Mouse (Mus musculus) liver, embryonic 11.5 days (tissue): ENCODE measurements around the gene Tmc3. TPM values are rescaled to one million over a fixed set of nuclear protein-coding genes. Genes with fewer than 3 reads are reported as not detected.

ENCODE experiments used
- ATAC-seq: fragments of 200-750 bp; cut with Nextera tagmentation; replicated peaks from 2 replicates; pipeline ENCODE4 v1.8.0; 2017; ENCODE audit warnings: moderate number of reproducible peaks, mild to moderate bottlenecking, moderate TSS enrichment, moderate library complexity; ENCODE audit not compliant: low FRiP score
- DNase-seq: peaks from one replicate; pipeline ENCODE4 v3.0.0-alpha.2; 2017; ENCODE audit warnings: low spot score
- H3K27ac ChIP-seq: fragments of 300-500 bp; sonication (generic); 2 replicates; pipeline ENCODE4 v1.5.1; 2014; ENCODE audit warnings: mild to moderate bottlenecking, low read depth, low read length, control low read depth
- H3K27me3 ChIP-seq: fragments of 300-500 bp; sonication (generic); replicated peaks from 2 replicates; pipeline ENCODE4 v1.6.1; 2014; ENCODE audit warnings: low read length, mixed read lengths; ENCODE audit not compliant: control insufficient read depth, insufficient read depth
- H3K36me3 ChIP-seq: fragments of 300-500 bp; sonication (generic); 2 replicates; pipeline ENCODE4 v1.6.1; 2014; ENCODE audit warnings: mild to moderate bottlenecking, low read length, moderate library complexity, mixed read lengths; ENCODE audit not compliant: control insufficient read depth, insufficient read depth
- H3K4me1 ChIP-seq: fragments of 300-500 bp; sonication (generic); replicated peaks from 2 replicates; pipeline ENCODE4 v1.6.1; 2014; ENCODE audit warnings: low read length, mixed read lengths; ENCODE audit not compliant: control insufficient read depth, insufficient read depth
- H3K4me2 ChIP-seq: fragments of 300-500 bp; sonication (generic); 2 replicates; pipeline ENCODE4 v1.6.1; 2014; ENCODE audit warnings: mild to moderate bottlenecking, control low read depth, moderate library complexity
- H3K4me3 ChIP-seq: fragments of 300-500 bp; sonication (generic); 2 replicates; pipeline ENCODE4 v1.5.1; 2014; ENCODE audit warnings: low read depth, low read length, control low read depth
- H3K9ac ChIP-seq: fragments of 300-500 bp; sonication (generic); 2 replicates; pipeline ENCODE4 v1.6.1; 2014; ENCODE audit warnings: low read depth, low read length, control low read depth
- H3K9me3 ChIP-seq: fragments of 300-500 bp; sonication (generic); 2 replicates; pipeline ENCODE4 v1.6.1; 2016; ENCODE audit warnings: low read length, inconsistent platforms, mixed read lengths; ENCODE audit not compliant: control insufficient read depth
- WGBS: fragments of 180-500 bp; shearing (Covaris S2); extraction: QIAGEN DNeasy Blood & Tissue Kit; methylation state at CpG from one replicate; pipeline ENCODE4 v1.1.7; 2014; 5-methylcytosine and 5-hydroxymethylcytosine counted together
- polyA plus RNA-seq: library from polyadenylated mRNA; unstranded; fragments of >200 nt; fragmentation: Nextera tagmentation; extraction: Ambion mirVana; gene quantifications from 2 replicates; pipeline ENCODE4 v1.2.1, GENCODE M21; 2014

The Tmc3 gene
- polyA plus RNA-seq, 1 experiment from 2014 or later = 0.47 TPM

DNA sequence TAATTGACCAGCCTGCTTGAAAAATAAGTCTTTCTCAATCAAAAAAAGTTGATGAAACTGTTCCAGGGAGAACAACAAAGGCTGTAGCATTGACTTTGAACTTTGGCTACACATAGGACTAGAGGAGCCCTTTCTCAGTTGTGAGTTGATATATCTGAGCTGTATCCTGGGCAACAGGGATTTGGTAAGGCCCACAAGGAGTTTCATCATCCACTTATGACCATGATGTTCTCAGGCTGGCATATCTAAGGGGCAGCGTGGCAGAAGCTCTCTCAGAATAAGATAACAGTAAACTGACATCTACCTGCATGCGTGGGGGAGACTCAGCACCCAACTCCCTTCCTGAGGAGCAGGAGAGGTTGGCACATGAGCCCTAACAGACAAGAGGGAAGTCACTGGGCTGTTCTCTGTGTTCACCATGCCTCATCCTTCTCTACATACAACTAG lies 68.9 kb downstream of the Tmc3 start:
- H3K4me3 ChIP-seq = no peak overlapping the region

DNA sequence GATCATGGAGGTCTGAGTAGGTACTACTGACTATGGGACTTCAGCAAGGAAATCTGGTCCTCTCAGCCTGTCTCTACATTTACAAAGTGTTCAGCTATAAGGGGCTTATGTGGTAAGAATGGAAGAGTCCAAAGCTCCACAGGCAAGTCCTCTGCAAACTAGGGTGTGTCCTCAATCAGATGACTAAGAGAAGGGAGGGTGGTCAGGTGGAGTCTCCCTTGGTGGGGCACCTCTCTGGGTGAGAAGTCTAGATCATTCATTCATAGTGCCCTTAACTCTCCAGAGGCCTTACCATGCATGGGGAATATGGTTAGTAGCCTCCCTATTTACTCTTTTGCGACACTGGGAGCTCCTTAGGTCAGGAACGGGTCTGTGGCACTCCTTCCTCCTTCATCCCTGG lies 69.5 kb downstream of the Tmc3 start:
- peak overlapping the region; percentile 2; the same call in 1 of the 2 replicates for H3K4me2 ChIP-seq
- no peak for DNase-seq
- no peak overlapping the region for H3K4me3 ChIP-seq
- H3K27ac ChIP-seq = no peak overlapping the region
- H3K4me1 ChIP-seq = no peaks in the 10 kb centered on the region
- no peaks in the 10 kb centered on the region for H3K9me3 ChIP-seq
- no peak for ATAC-seq
- no peak overlapping the region for H3K9ac ChIP-seq
- 78% methylated on average over 2 of the region's 2 CpGs for WGBS
- H3K36me3 ChIP-seq = no peaks in the 10 kb centered on the region
- H3K27me3 ChIP-seq = no peaks in the 10 kb centered on the region

More for the DNA sequence above, 68.9 kb downstream of the Tmc3 start:
- H3K36me3 ChIP-seq = no peaks in the 10 kb centered on the region
- H3K4me2 ChIP-seq = peak overlapping the region; percentile 2; the same call in 1 of the 2 replicates
- H3K27ac ChIP-seq = no peak overlapping the region
- ATAC-seq (no peak), DNase-seq (no peak)
- WGBS = 66% methylated on average over 2 of the region's 2 CpGs
- H3K9me3 ChIP-seq = no peaks in the 10 kb centered on the region
- H3K9ac ChIP-seq = no peak overlapping the region
- H3K4me1 ChIP-seq = no peaks in the 10 kb centered on the region
- no peaks in the 10 kb centered on the region for H3K27me3 ChIP-seq

DNA sequence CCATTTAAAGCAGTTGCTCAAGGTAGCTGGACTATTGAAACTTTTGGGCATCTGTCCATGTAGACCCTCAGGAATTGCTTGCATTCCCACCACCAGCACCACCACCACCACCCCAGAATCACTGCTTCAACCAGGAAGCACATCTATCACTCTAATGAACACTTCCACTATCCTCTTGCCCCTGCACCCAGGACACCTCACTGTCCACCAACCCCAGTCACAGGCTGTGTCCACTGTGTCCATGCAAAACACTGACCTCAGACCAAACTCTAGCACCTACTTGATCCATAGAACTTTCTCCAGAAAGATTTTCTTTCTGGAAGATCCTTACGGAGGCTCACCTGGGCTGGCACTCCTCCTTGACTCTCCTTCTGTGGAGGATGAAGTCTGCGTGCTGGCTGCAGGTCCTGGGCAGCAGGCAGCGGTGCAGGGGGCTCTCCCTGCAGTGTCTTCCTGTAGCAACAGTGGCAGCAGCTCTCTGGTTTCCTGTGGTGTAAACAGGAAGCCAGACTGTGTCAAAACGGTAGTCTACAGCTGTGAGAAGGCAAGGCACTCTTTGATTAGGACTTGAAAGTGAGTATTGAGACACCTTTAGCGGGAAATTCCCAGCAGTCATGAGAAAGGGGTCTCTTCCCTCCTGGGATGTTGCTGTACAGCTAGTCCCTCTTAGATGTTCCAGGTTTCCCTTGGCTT lies 70.4 kb downstream of the Tmc3 start:
- Histone ChIP-seq H3K4me2 (peak overlapping the region; percentile 35), H3K9ac (no peak overlapping the region), H3K27ac (no peak overlapping the region), H3K27me3 (no peaks in the 10 kb centered on the region), H3K4me3 (peak overlapping the region; percentile 29; the same call in 1 of the 2 replicates), H3K36me3 (no peaks in the 10 kb centered on the region), H3K4me1 (no peaks in the 10 kb centered on the region), H3K9me3 (no peaks in the 10 kb centered on the region)
- DNase-seq = no peak
- no peak; the same call in 1 of the 2 replicates for ATAC-seq
- WGBS = 36% methylated on average over 5 of the region's 5 CpGs

DNA sequence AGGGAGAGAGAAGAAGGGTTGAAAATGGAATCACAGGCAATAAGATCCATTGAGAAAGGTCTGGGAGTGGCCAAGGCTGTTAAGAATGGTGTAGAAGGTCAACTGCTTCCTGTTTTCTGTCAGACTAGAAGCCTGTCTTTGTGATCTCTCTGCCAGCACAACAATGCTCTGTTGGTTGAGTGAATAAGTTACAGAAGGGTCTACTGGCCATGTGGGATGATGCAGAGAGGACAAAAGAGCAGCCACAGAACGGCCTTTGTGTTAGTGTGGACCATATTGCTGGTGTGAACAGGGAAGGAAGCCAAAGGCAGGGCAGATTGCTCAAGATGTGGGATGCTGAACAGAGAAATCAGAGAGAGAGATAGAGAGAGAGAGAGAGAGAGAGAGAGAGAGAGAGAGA lies 74.0 kb downstream of the Tmc3 start:
- no peaks in the 10 kb centered on the region for H3K9me3 ChIP-seq
- no peaks in the 10 kb centered on the region for H3K4me1 ChIP-seq
- no peak overlapping the region; the same call in 1 of the 2 replicates for H3K27ac ChIP-seq
- 69% methylated on average over 1 of the region's 1 CpGs for WGBS
- ATAC-seq (no peak), DNase-seq (no peak)
- no peaks in the 10 kb centered on the region for H3K27me3 ChIP-seq
- H3K9ac ChIP-seq = no peak overlapping the region
- no peak overlapping the region for H3K4me2 ChIP-seq
- H3K4me3 ChIP-seq = no peak overlapping the region
- no peaks in the 10 kb centered on the region for H3K36me3 ChIP-seq

DNA sequence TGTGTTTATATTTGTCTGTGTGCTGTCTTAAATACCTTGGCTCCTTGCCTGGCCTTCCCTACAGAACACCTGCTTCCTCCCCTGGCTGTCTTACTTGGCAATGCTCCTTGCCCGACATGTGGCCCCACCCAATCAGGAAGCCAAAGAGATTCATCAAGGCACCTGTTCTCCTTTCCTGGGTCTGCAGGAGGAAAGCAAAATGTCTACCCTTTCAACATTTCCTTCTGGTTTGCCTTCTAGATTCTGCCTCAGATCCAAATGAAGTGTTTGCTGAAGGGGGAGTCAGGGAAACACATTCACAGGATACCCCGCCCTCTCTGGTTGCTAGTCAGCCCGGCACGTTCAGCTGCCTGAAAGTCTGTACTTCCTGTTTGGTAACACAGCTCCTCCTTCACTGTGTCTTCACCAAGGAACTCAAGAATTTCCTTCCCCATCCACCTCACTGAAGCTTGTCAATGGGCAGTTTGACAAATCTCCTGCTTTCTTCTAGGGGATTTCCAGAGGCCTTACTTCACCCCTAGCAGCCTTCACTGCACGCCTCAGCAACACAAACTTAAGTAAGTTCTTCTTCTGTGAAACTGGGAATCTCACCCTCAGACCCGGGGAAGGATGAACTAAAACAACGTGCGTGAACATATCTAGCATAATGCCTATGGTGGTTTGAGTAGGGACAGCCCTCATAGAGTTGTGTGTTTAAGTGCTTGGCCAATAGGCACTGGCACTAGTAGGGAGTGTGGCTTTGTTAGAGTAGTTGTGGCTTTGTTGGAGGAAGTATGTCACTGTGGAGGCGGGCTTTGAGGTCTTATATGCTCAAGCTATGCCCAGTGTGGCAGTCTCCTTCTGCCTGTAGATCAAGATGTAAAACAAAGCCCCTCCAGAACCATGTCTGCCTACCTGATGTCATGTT lies 74.7 kb downstream of the Tmc3 start:
- ATAC-seq (no peak), DNase-seq (no peak)
- Histone ChIP-seq H3K27ac (peak overlapping the region; percentile 19), H3K4me3 (no peak overlapping the region), H3K36me3 (no peaks in the 10 kb centered on the region), H3K27me3 (no peaks in the 10 kb centered on the region), H3K9me3 (no peaks in the 10 kb centered on the region), H3K9ac (no peak overlapping the region), H3K4me2 (no peak overlapping the region), H3K4me1 (no peaks in the 10 kb centered on the region)
- WGBS = 63% methylated on average over 9 of the region's 9 CpGs

DNA sequence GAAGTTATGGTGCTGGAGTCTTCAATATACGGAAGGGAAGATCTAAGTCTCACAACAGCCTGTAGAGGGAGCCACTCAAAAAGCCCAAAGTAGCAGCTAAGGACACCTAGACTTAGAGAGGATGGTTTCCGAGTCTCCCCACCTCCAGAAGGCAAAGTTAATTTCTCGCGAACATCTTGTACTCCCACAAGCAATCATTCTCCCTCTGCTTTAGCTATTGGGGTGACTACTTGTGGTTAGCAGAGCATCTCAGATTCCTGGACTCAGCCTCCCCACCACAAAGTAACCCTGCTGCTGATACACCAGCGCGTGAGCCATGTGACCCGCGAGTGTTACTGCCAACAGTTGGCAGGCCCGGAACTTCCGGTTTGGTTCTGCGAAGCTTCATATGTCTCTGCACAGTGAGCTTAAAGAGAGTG lies 75.6 kb downstream of the Tmc3 start:
- no peak overlapping the region for H3K4me3 ChIP-seq
- 89% methylated on average over 11 of the region's 11 CpGs for WGBS
- H3K27ac ChIP-seq = no peak overlapping the region
- H3K9me3 ChIP-seq = no peaks in the 10 kb centered on the region
- H3K4me2 ChIP-seq = no peak overlapping the region
- ATAC-seq (no peak), DNase-seq (no peak)
- no peak overlapping the region for H3K9ac ChIP-seq
- no peaks in the 10 kb centered on the region for H3K27me3 ChIP-seq
- H3K4me1 ChIP-seq = no peaks in the 10 kb centered on the region
- no peaks in the 10 kb centered on the region for H3K36me3 ChIP-seq

DNA sequence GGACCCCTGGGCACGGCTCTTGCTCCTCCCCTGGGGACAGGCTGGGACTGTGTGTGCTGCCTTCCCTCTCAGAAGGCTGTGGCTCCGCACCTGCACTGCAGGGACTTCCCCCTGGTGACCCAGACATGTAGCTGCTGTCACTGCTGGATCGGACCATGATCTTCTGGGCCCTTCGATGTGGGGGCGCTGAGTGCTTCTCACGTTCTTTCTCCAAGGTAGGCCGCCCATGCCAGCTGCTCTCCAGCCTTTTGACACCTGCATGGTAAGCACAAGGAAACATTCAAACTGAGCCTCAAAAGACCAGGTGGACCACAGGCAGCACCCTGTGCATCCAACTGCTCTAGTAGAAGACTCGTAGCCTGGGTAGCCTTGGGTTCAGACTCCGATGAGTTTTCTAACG lies 76.3 kb downstream of the Tmc3 start:
- H3K4me1 ChIP-seq = no peaks in the 10 kb centered on the region

DNA sequence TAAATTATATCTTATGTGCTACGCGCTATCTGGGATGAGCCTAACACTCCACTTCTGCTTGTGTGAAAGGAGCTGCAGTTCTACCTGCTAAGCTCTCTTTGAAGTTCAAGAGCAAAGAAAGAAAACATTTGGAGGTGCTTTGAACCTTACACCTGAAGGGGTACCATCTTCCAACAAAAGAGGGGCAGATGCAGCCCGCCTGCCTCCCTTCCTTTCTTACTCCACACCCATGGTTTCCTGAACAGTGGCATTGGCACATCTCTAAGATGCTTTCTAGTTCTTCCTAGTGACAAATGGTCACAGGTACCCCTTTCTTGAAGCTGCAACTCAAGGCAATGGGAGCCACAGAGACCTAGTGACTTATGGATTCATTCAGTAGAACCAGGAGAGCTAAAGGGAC lies 77.0 kb downstream of the Tmc3 start:
- WGBS = 85% methylated on average over 3 of the region's 3 CpGs
- H3K9me3 ChIP-seq = no peaks in the 10 kb centered on the region
- H3K36me3 ChIP-seq = no peaks in the 10 kb centered on the region
- no peak overlapping the region for H3K27ac ChIP-seq
- no peaks in the 10 kb centered on the region for H3K27me3 ChIP-seq
- H3K4me2 ChIP-seq = no peak overlapping the region
- no peak overlapping the region for H3K9ac ChIP-seq
- no peak for ATAC-seq
- DNase-seq = no peak
- H3K4me1 ChIP-seq = no peaks in the 10 kb centered on the region
- H3K4me3 ChIP-seq = no peak overlapping the region

More for the DNA sequence above, 76.3 kb downstream of the Tmc3 start:
- WGBS = 88% methylated on average over 10 of the region's 10 CpGs
- no peaks in the 10 kb centered on the region for H3K36me3 ChIP-seq
- no peak overlapping the region for H3K9ac ChIP-seq
- ATAC-seq (no peak), DNase-seq (no peak)
- no peak overlapping the region for H3K4me2 ChIP-seq
- no peaks in the 10 kb centered on the region for H3K9me3 ChIP-seq
- H3K27me3 ChIP-seq = no peaks in the 10 kb centered on the region
- no peak overlapping the region for H3K27ac ChIP-seq
- no peak overlapping the region for H3K4me3 ChIP-seq
